Mouse (Mus musculus) CH12.LX (cell line): Measurements from ENCODE around the gene Gm5678. TPM values are rescaled to one million over a fixed set of nuclear protein-coding genes. Genes with fewer than 3 reads are reported as not detected.
A peak's percentile ranks its signal among the peaks of the same experiment; 100 is the strongest.

Source experiments
- DNase-seq: peaks from one replicate; pipeline ENCODE4 v3.0.0-alpha.2; 2013; ENCODE audit errors: extremely low read depth
- H3K27ac ChIP-seq: 2 replicates; pipeline ENCODE4 v1.5.1; 2012; ENCODE audit warnings: low read depth, mild to moderate bottlenecking, control low read depth, moderate library complexity; ENCODE audit not compliant: insufficient read depth
- H3K27me3 ChIP-seq: replicated peaks from 2 replicates; pipeline ENCODE3; 2012; ENCODE audit warnings: inconsistent platforms
- H3K36me3 ChIP-seq, 2 experiments: replicated peaks in 1 of 2; 2 replicates each; pipeline versions ENCODE3 to v1.6.1; 2012; ENCODE audit warnings: inconsistent platforms in 1 of 2, low read length in 1 of 2, mild to moderate bottlenecking in 1 of 2, mixed read lengths in 1 of 2, moderate library complexity in 1 of 2; ENCODE audit not compliant: control insufficient read depth in 1 of 2, insufficient read depth in 1 of 2
- H3K4me1 ChIP-seq, 2 experiments: 2 replicates each; pipeline ENCODE4 v1.6.1; 2012; ENCODE audit warnings: inconsistent platforms in 1 of 2, moderate library complexity in 1 of 2; ENCODE audit not compliant: insufficient read depth in 2 of 2, control insufficient read depth in 1 of 2
- H3K4me2 ChIP-seq: 2 replicates; pipeline ENCODE4 v1.6.1; 2012; ENCODE audit warnings: low read depth, mild to moderate bottlenecking, control low read depth; ENCODE audit not compliant: poor library complexity, insufficient read depth, severe bottlenecking
- H3K4me3 ChIP-seq, 3 experiments: fragments of 150-350 bp in 1 of 3; sonication (generic) in 1 of 3; replicated peaks in 1 of 3; 2 replicates each; pipeline versions ENCODE3 to v1.5.1; 2011 to 2012; ENCODE audit warnings: low read depth in 2 of 3, low read length in 2 of 3, mild to moderate bottlenecking in 2 of 3, moderate library complexity in 2 of 3, control low read depth in 1 of 3, improper control_type of control experiment in 1 of 3, inconsistent platforms in 1 of 3, mixed read lengths in 1 of 3; ENCODE audit not compliant: poor library complexity in 1 of 3
- H3K79me2 ChIP-seq: replicated peaks from 2 replicates; pipeline ENCODE4 v1.6.1; 2012; ENCODE audit warnings: mild to moderate bottlenecking, moderate library complexity; ENCODE audit not compliant: control insufficient read depth, poor library complexity, insufficient read depth, severe bottlenecking; ENCODE audit errors: extremely low read depth
- H3K9ac ChIP-seq: 2 replicates; pipeline ENCODE4 v1.6.1; 2012; ENCODE audit warnings: low read depth, mild to moderate bottlenecking, control low read depth, moderate library complexity; ENCODE audit not compliant: insufficient read depth
- H3K9me3 ChIP-seq: replicated peaks from 2 replicates; pipeline ENCODE3; 2012; ENCODE audit warnings: low read length, inconsistent platforms, mixed read lengths
- CHD1 ChIP-seq: IDR thresholded peaks from 2 replicates; pipeline ENCODE4 v1.6.1; 2012; ENCODE audit warnings: low read depth, low read length, improper control_type of control experiment, inconsistent platforms
- CTCF ChIP-seq, 2 experiments: IDR thresholded peaks in 1 of 2; conservative IDR thresholded peaks in 1 of 2; 2 replicates each; pipeline ENCODE4 v1.5.1; 2011 to 2012; ENCODE audit warnings: low read depth in 2 of 2, low read length in 2 of 2, improper control_type of control experiment in 1 of 2, inconsistent platforms in 1 of 2, mild to moderate bottlenecking in 1 of 2, moderate library complexity in 1 of 2
- JUND ChIP-seq: conservative IDR thresholded peaks from 2 replicates; pipeline ENCODE4 v1.6.1; 2011; ENCODE audit warnings: low read depth, low read length, improper control_type of control experiment
- MAFK ChIP-seq: IDR thresholded peaks from 2 replicates; pipeline ENCODE4 v1.6.1; 2011; ENCODE audit warnings: low read length, improper control_type of control experiment; ENCODE audit not compliant: insufficient replicate concordance
- MAX ChIP-seq: IDR thresholded peaks from 2 replicates; pipeline ENCODE4 v1.6.1; 2011; ENCODE audit warnings: low read length, improper control_type of control experiment
- MAZ ChIP-seq: IDR thresholded peaks from 2 replicates; pipeline ENCODE4 v1.6.1; 2012; ENCODE audit warnings: low read depth, mild to moderate bottlenecking, inconsistent platforms, low read length, improper control_type of control experiment, moderate library complexity
- MEF2A ChIP-seq: IDR thresholded peaks from 2 replicates; pipeline ENCODE4 v1.6.1; 2014; ENCODE audit warnings: low read depth, mild to moderate bottlenecking, inconsistent platforms, low read length, improper control_type of control experiment, borderline replicate concordance
- MXI1 ChIP-seq: IDR thresholded peaks from 2 replicates; pipeline ENCODE4 v1.6.1; 2011; ENCODE audit warnings: mild to moderate bottlenecking, low read depth, low read length, improper control_type of control experiment
- MYC ChIP-seq: IDR thresholded peaks from 2 replicates; pipeline ENCODE4 v1.6.1; 2011; ENCODE audit warnings: low read depth, mild to moderate bottlenecking, improper control_type of control experiment, low read length
- NELFE ChIP-seq: IDR thresholded peaks from 2 replicates; pipeline ENCODE4 v1.6.1; 2011; ENCODE audit warnings: low read depth, low read length, improper control_type of control experiment
- NRF1 ChIP-seq: IDR thresholded peaks from 2 replicates; pipeline ENCODE4 v1.6.1; 2014; ENCODE audit warnings: low read depth, mild to moderate bottlenecking, inconsistent platforms, low read length, improper control_type of control experiment, moderate library complexity
- PAX5 ChIP-seq: IDR thresholded peaks from 2 replicates; pipeline ENCODE4 v1.6.1; 2012; ENCODE audit warnings: low read length, inconsistent platforms, mixed read lengths
- POLR2AphosphoS2 ChIP-seq: IDR thresholded peaks from 2 replicates; pipeline ENCODE4 v1.6.1; 2011; ENCODE audit warnings: low read depth, low read length, improper control_type of control experiment
- RAD21 ChIP-seq: IDR thresholded peaks from 2 replicates; pipeline ENCODE4 v1.6.1; 2011; ENCODE audit warnings: low read depth, mild to moderate bottlenecking, low read length, improper control_type of control experiment, moderate library complexity
- RCOR1 ChIP-seq: conservative IDR thresholded peaks from 2 replicates; pipeline ENCODE4 v1.6.1; 2012; ENCODE audit warnings: low read depth, mild to moderate bottlenecking, inconsistent platforms, low read length, improper control_type of control experiment
- SIN3A ChIP-seq: IDR thresholded peaks from 2 replicates; pipeline ENCODE4 v1.6.1; 2012; ENCODE audit warnings: low read length, improper control_type of control experiment, inconsistent platforms
- SMC3 ChIP-seq: IDR thresholded peaks from 2 replicates; pipeline ENCODE4 v1.6.1; 2011; ENCODE audit warnings: low read depth, low read length, improper control_type of control experiment
- TBP ChIP-seq: conservative IDR thresholded peaks from 2 replicates; pipeline ENCODE4 v1.6.1; 2011; ENCODE audit warnings: low read depth, low read length, improper control_type of control experiment
- UBTF ChIP-seq: IDR thresholded peaks from 2 replicates; pipeline ENCODE4 v1.6.1; 2012; ENCODE audit warnings: low read depth, mild to moderate bottlenecking, inconsistent platforms, low read length, improper control_type of control experiment, moderate library complexity
- USF2 ChIP-seq: conservative IDR thresholded peaks from 2 replicates; pipeline ENCODE4 v1.6.1; 2011; ENCODE audit warnings: low read depth, low read length, improper control_type of control experiment
- ZC3H11A ChIP-seq: IDR thresholded peaks from 2 replicates; pipeline ENCODE4 v1.6.1; 2012; ENCODE audit warnings: low read depth, mild to moderate bottlenecking, inconsistent platforms, low read length, improper control_type of control experiment
- ZMIZ1 ChIP-seq: IDR thresholded peaks from 2 replicates; pipeline ENCODE4 v1.6.1; 2012; ENCODE audit warnings: low read depth, mild to moderate bottlenecking, inconsistent platforms, low read length, improper control_type of control experiment
- dilution Hi-C: fragments of 300-500 bp; cut with MboI; formaldehyde crosslinking; loops from 2 replicates; pipeline ENCODE4 v1.14.3; 2020; ENCODE audit warnings: low sequenced_read_pairs; ENCODE audit not compliant: extremely low pct_unique_long_range_greater_than_20kb, extremely low pct_ligation_motif_present
- in situ Hi-C: fragments of 300-500 bp; cut with MboI; formaldehyde crosslinking; loops from 3 replicates; pipeline ENCODE4 v1.14.3; 2019; ENCODE audit warnings: low sequenced_read_pairs, low pct_ligation_motif_present, low pct_unique_long_range_greater_than_20kb, mixed read lengths
- polyA plus RNA-seq: library from polyadenylated mRNA; unstranded; fragments of >175 nt; gene quantifications from 2 replicates; pipeline ENCODE4 v1.2.1, GENCODE M21; 2012; ENCODE audit warnings: low read depth; ENCODE audit not compliant: insufficient read length
- total RNA-seq, 2 experiments: library from RNA; depleted of rRNA; stranded (reverse); fragments of 300-350 nt in 1 of 2; fragments of >200 nt in 1 of 2; gene quantifications; 2 replicates each; pipeline ENCODE4 v1.2.3; 2012 to 2014

Gene Gm5678
- total and polyA plus RNA-seq, 3 experiments = not detected

- peak; percentile 23 for DNase-seq
- Histone ChIP-seq H3K9ac (peak overlapping the region; percentile 62), H3K27me3 (no peaks in the 10 kb centered on the region), H3K79me2 (no peaks in the 10 kb centered on the region), H3K4me1 (peaks cover 4 to 24% of the 10 kb centered on the region in 2 experiments), H3K36me3 (peaks cover 0 to 16% of the 10 kb centered on the region in 2 experiments), H3K27ac (no peak overlapping the region), H3K4me2 (peak overlapping the region; percentile 66), H3K4me3 (peak overlapping the region; percentile 63 to 86 (median 82)), H3K9me3 (no peaks in the 10 kb centered on the region)
- dilution Hi-C loops = no loop called here
- TF ChIP-seq NRF1 (no peak), SMC3 (no peak), SIN3A (no peak), CTCF (conservative IDR thresholded peaks at IDR 0.05 in 1 of 2, IDR thresholded peaks at IDR 0.05 in 1 of 2; ENCODE audit: low read depth in 2 of 2, low read length in 2 of 2) (no peak), ZC3H11A (no peak), MAX (no peak), MYC (no peak)
- in situ Hi-C loops = loop anchor here (10.0 kb wide), 1 partner anchor 160 kb away; no protein-coding TSS in a partner anchor
Observed at GRCm38 (mm10) chr16:93604481-93604969, 23.4 kb upstream of the Gm5678 start.

- Histone ChIP-seq H3K4me2 (peak within 1 kb of the TSS; percentile 66), H3K27me3 (no peaks in the 10 kb centered on the region), H3K36me3 (peaks cover 0 to 9% of the 10 kb centered on the region in 2 experiments), H3K9ac (no peak within 1 kb of the TSS), H3K4me1 (peaks cover 4 to 24% of the 10 kb centered on the region in 2 experiments), H3K9me3 (no peaks in the 10 kb centered on the region), H3K79me2 (no peaks in the 10 kb centered on the region), H3K27ac (no peak within 1 kb of the TSS), H3K4me3 (no peak within 1 kb of the TSS)
- in situ Hi-C loops (loop anchor here (10.0 kb wide), 1 partner anchor 159 kb away; no protein-coding TSS in a partner anchor), dilution Hi-C loops (no loop called here)
- no peak for TF ChIP-seq PAX5
- no peak for TF ChIP-seq MXI1
- TF ChIP-seq SIN3A = no peak
- TF ChIP-seq JUND = no peak
- TF ChIP-seq MAX = no peak
- no peak for TF ChIP-seq CTCF (conservative IDR thresholded peaks at IDR 0.05 in 1 of 2, IDR thresholded peaks at IDR 0.05 in 1 of 2; ENCODE audit: low read depth in 2 of 2, low read length in 2 of 2)
- TF ChIP-seq POLR2AphosphoS2 = no peak
- TF ChIP-seq TBP = no peak
- TF ChIP-seq NELFE = no peak
- no peak for TF ChIP-seq ZC3H11A
- no peak for DNase-seq
Observed at GRCm38 (mm10) chr16:93605553-93605952, 22.3 kb upstream of the Gm5678 start, which contains the start of gene Cbr1. Gene Cbr1, plus strand, starts transcription at chr16:93605853.

GRCm38 (mm10) chr16:93606146-93606545 lies 21.8 kb upstream of the Gm5678 start:
- Histone ChIP-seq H3K4me3 (no peak overlapping the region), H3K9me3 (no peaks in the 10 kb centered on the region), H3K4me1 (peaks cover 4 to 23% of the 10 kb centered on the region in 2 experiments), H3K4me2 (no peak overlapping the region), H3K79me2 (no peaks in the 10 kb centered on the region), H3K27me3 (no peaks in the 10 kb centered on the region), H3K9ac (no peak overlapping the region), H3K36me3 (peaks cover 0 to 4% of the 10 kb centered on the region in 2 experiments), H3K27ac (no peak overlapping the region)
- dilution Hi-C loops (no loop called here), in situ Hi-C loops (loop anchor here (10.0 kb wide), 1 partner anchor 159 kb away; no protein-coding TSS in a partner anchor)
- TF ChIP-seq POLR2AphosphoS2 (no peak), MAZ (no peak), ZMIZ1 (no peak), ZC3H11A (no peak), SIN3A (no peak), PAX5 (no peak), MAX (no peak), RCOR1 (no peak), USF2 (no peak), CTCF (conservative IDR thresholded peaks at IDR 0.05 in 1 of 2, IDR thresholded peaks at IDR 0.05 in 1 of 2; ENCODE audit: low read depth in 2 of 2, low read length in 2 of 2) (no peak), MAFK (no peak), RAD21 (no peak), MXI1 (no peak), UBTF (no peak), MEF2A (no peak), CHD1 (no peak)
- DNase-seq = no peak
